Mouse (Mus musculus): Measurements from ENCODE around the gene Uqcc3. TPM values are rescaled to one million over a fixed set of nuclear protein-coding genes. Genes with fewer than 3 reads are reported as not detected.
"Not testable (repeated sequence)": the region's sequence is repeated elsewhere in the genome, so short reads cannot be mapped to it uniquely, and the experiment has no call there.

Uqcc3 gene
- total RNA-seq, 1 experiment from 2014 or later: 59.9 TPM

DNA sequence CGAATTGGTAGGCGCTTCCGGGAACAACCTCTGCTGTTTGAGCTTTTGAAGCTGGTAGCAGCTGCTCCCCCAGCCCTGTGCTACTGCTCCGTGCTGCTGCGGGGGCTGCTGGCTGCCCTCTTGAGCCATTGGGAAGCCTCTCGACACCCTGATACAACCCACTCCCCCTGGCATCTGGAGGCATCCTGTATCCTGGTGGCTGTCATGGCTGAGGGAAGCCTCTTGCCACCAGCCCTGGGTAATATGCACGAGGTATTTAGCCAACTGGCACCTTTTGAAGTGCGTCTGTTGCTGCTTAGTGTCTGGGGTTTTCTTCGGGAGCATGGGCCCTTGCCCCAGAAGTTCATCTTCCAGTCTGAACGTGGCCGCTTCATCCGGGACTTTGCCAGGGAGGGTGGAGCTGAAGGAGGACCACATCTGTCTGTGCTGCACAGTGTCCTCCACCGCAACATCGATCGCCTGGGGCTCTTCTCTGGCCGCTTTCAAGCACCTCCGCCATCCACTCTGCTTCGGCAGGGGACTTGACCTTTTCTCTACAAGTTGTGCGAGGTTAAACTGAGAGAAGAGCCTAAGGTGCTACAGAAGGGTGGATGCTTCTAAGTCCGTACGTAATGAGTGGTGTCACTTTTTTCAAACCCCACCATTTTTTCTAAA is 16.6 kb upstream of the Uqcc3 start:
- ATAC-seq (ENCODE audit: extremely low read depth, insufficient number of reproducible peaks, low FRiP score, poor library complexity, severe bottlenecking): not testable (repeated sequence)

DNA sequence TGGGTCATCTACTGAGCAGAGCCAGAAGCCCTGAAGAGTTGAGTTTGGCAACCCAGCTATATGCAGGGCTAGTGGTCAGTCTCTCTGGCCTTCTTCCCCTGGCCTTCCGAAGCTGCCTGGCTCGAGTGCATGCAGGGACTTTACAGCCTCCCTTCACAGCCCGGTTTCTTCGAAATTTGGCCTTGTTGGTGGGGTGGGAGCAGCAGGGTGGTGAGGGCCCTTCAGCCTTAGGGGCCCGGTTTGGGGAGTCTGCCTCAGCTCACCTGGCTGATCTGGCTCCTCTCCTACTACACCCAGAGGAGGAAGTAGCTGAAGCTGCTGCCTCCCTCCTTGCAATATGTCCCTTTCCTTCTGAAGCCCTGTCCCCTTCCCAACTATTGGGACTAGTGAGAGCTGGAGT is 15.5 kb upstream of the Uqcc3 start:
- ATAC-seq (ENCODE audit: extremely low read depth, insufficient number of reproducible peaks, low FRiP score, poor library complexity, severe bottlenecking): not testable (repeated sequence)

DNA sequence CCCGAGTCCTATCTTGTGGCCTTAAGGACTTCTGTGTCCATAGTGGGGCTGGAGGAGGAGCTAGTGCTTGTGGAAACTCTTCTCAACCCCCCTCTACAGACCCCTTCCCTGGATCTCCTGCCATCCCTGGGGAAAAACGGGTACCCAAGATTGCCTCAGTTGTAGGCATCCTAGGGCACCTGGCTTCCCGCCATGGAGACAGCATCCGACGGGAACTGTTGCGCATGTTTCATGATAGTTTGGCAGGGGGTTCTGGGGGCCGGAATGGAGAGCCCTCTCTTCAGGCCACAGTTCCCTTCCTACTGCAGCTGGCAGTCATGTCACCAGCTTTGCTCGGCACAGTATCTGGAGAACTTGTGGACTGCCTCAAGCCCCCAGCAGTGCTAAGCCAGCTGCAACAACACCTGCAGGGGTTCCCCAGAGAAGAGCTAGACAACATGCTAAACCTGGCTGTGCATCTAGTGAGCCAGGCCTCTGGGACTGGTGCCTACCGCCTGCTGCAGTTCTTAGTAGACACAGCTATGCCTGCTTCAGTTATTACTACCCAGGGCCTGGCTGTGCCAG is 14.8 kb upstream of the Uqcc3 start:
- no peak for ATAC-seq (ENCODE audit: extremely low read depth, insufficient number of reproducible peaks, low FRiP score, poor library complexity, severe bottlenecking)

DNA sequence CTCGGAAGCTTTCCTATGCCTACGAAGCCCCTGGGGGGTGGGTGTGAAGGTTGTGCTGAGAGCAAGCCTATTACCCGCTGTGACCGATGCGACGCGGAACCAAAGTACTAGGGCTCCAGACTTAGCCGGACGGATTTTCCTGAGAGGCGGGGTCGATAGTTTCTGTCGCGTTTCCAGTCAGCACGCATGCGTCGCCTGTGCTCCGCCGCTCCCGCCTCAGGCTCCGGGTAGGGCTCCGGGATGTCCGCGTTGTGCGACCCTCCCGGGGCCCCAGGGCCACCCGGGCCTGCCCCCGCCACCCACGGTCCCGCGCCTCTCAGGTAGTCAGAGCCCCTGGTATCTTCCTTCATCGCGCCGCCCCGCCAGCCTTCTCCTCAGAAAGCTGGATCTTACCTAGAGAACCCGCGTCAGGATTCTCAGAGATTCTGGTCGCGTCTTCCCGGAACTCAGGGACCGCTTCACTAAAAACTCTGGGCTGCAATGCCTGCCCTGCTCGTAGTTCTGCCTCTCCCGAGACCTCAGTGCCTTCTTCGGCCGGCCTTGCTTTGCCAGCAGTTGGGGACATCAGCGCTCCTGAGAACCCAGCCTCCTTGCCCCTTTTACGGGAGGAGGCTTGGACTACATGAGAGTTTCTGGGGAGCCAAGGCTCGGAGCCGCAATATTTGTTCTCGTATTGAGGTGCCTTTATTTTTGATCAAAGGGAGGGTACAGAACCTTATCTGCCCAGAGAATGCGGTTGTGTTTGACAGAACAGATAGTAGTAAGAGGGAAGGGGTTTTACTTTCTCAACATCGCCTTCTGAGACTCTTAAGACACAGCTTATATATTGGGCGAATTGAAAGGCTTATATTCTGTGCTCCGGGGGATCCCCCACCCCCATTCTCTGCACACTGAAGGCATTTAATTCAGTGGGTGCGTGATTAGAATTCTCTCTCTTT is 12.4 kb upstream of the Uqcc3 start, which contains the start of gene Ints5:
Ints5 (plus strand) TSS at position 177 of the 938 bp plus-strand sequence.
- ATAC-seq (ENCODE audit: extremely low read depth, insufficient number of reproducible peaks, low FRiP score, poor library complexity, severe bottlenecking): peak; percentile 53; the same call in 1 of the 2 replicates

DNA sequence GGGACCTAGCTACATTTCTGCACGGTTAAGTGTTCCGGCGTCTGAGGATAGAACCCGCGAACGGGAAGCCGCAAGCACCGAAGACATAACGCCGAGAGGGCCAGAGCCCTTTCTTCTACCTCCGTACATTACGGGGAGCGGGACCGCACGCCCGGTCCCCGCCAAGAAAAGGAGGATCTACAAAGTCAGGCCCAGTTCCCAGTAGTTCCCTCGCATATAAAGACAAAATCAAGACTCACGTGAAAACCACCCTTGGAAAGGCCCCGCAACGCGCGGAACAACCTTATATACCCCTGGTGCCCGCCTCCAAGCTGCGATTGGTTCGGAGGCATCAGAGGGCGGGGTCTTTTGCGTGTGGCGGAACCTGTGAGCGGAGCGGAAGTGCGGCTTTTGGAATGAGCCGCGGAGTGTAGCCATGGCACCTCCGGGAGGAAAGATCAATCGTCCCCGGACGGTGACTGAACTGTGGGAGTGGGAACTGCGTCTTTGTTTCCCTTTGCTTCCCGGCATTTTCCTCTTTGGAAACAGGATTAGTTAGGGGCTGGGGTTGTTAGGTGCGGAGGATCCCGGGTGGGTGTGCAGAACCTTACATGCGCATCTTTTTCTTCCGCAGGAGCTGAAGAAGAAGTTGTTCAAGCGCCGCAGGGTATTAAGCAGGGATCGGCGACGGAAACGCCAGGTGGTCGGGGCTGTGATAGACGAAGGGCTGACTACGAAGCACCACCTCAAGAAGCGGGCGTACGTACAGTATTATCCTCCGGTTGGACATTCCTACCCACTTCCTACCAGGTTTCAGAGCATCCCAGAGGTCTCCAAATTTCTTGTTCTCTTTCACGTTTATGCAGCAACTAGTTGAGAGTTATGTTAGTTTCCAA is 8.0 kb upstream of the Uqcc3 start, which contains the start of the genes 1810009A15Rik and Gm49416:
1810009A15Rik (plus strand) TSS at position 343 of the 875 bp plus-strand sequence.
Gm49416 (plus strand) TSS at position 416 of the 875 bp plus-strand sequence.
- ATAC-seq (ENCODE audit: extremely low read depth, insufficient number of reproducible peaks, low FRiP score, poor library complexity, severe bottlenecking): peak; percentile 97

DNA sequence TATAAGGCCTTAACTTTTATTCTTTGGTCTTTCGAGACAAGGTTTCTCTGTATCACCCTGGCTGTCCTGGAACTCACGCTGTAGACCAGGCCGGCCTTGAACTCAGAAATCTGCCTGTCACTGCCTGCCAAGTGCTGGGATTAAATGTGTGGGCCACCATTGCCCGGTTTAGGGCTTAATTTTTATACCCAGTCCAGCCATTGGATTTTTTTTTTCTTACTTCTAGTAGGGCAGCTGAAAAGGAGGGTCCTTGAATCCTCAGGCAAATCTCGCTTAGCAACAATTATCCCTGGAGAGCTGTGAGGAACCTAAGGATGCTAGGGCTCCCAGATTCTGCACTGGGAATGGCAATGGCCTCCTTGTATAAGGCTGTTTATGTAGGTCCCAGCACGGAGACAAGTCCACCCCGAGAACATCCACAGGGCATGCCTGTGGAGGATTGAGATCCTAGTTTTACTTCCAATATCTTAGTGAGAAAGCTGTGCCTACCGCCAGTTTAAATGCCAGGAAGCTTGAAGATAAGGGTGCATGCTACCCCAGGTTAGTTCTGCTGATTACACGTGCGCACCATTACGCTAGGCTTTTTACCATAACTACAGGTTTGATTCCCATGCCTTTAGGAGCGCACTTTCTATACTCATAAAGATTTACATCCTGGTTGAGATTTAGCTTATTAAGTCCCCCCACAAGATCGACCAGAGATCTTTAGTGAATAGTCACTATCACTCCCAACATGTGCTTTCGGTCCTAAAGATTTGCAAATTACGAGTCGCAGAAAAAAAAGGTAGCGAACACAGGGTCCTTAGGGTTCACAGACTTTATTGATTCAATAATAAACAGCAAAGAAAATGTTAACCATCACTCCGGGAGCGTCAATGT is 7.1 kb upstream of the Uqcc3 start:
- ATAC-seq (ENCODE audit: extremely low read depth, insufficient number of reproducible peaks, low FRiP score, poor library complexity, severe bottlenecking): no peak

DNA sequence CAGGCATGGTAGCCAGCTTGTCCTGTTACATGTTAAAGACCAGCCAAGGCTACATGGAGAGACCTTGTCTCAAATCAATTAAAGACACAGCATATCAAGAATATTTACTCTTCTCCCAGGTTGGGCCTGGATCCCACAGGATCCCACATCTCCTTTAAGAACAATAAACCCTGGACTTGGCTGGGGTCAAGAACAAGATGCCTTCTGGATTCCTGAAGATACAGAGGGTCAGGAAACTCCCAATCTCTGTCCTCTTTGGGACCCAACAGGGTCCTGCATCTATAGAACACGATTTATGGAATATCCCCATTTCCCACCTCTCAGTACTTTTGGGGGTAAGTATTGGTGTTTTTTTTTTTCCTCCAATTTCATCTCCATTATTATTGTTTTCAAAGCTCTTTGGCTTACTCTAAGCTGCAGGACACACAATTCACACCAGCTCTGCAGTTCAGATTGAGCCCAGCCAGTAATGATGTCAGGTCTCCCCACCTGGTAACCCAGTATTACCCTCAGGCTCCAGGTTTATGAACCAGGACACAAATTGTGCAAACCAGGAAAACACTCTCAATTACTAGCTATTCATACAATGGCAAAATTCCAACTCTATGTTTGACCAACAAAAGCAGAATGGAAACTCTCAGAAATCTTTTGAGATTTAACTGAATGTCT is 6.3 kb upstream of the Uqcc3 start:
- no peak for ATAC-seq (ENCODE audit: extremely low read depth, insufficient number of reproducible peaks, low FRiP score, poor library complexity, severe bottlenecking)

DNA sequence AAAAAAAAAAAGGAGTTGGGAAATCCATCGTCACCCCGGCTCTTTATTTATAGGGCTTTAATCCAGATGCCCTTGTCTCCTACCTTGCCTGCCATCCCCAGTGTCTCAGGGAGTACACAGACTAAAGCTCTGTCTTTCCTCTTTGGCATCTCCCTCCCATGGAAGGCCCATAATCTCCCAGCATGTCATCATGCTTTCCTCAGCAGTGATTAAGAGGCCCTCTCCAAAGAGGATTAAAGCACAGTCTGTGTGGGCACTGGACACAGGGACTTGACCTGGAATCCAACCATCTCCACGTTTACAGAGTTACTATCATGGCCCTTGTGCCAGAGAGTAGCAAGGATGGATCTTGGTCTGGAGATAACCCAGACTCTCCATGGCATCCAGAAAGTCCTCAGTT is 2.9 kb upstream of the Uqcc3 start, which contains the start of the genes Lbhd1 and Gm49403:
Lbhd1 (plus strand) TSS at position 117 of the 400 bp plus-strand sequence.
Gm49403 (plus strand) TSS at position 315 of the 400 bp plus-strand sequence.
- ATAC-seq (ENCODE audit: extremely low read depth, insufficient number of reproducible peaks, low FRiP score, poor library complexity, severe bottlenecking): no peak

DNA sequence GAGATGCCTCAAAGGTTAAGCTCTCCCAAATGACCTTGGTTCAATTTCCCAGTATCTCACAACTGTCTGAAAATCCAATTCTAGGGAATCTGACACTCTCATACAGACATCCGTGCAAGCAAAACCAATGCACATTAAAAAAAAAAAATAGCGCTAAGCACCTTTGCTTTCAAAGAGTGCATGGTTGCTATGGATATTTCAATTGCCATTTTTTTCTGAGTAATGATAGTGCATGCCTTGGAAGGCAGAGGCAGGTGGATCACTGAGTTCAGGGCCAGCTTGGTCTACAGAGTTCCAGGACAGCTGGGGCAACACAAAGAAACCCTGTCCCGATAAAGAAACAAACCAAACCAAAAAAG is 290 bp upstream of the Uqcc3 start:
- ATAC-seq (ENCODE audit: extremely low read depth, insufficient number of reproducible peaks, low FRiP score, poor library complexity, severe bottlenecking): no peak

DNA sequence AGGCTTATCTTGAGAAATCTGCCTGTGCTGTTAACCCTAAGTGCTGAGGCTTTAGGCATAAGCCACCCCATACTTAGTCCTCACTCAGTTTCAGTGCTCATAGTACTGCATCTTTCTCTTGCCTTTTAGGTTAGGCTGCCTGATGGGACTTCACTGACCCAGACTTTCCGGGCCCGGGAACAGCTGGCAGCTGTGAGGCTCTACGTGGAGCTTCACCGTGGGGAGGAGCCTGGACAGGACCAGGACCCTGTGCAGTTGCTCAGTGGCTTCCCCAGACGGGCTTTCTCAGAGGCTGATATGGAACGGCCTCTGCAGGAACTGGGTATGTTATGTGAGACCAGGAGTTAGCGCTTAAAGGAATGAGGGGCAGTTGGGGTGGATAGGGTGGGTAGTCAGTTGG is 5.7 kb downstream of the Uqcc3 start:
- ATAC-seq (ENCODE audit: extremely low read depth, insufficient number of reproducible peaks, low FRiP score, poor library complexity, severe bottlenecking): no peak

DNA sequence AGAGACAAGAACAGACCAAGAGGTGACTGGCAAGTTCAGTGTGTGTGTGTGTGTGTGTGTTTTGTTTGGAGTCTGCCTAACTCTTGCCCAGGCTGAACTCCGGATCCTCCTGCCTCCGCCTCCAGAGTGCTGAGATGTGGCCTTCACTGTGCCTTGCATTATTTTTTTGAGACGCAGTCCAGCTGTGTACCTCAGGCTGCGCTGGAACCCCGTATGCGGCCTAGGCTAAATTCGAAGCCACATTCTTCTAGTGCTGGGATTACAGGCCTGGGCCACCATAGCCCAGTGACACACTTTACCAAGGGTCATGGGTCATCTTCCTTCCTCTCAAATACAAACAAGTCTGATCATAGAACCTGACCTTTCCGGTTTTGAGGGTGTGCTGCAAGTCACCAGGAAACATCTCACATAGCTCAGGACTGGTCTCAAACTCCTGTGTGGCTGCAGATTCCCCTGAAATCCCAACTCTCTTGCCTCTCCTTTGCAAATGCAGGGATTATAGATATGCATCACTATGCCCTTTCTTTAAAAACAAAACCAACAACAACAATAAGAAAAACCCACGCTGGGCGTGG is 8.4 kb downstream of the Uqcc3 start:
- ATAC-seq (ENCODE audit: extremely low read depth, insufficient number of reproducible peaks, low FRiP score, poor library complexity, severe bottlenecking): no peak

DNA sequence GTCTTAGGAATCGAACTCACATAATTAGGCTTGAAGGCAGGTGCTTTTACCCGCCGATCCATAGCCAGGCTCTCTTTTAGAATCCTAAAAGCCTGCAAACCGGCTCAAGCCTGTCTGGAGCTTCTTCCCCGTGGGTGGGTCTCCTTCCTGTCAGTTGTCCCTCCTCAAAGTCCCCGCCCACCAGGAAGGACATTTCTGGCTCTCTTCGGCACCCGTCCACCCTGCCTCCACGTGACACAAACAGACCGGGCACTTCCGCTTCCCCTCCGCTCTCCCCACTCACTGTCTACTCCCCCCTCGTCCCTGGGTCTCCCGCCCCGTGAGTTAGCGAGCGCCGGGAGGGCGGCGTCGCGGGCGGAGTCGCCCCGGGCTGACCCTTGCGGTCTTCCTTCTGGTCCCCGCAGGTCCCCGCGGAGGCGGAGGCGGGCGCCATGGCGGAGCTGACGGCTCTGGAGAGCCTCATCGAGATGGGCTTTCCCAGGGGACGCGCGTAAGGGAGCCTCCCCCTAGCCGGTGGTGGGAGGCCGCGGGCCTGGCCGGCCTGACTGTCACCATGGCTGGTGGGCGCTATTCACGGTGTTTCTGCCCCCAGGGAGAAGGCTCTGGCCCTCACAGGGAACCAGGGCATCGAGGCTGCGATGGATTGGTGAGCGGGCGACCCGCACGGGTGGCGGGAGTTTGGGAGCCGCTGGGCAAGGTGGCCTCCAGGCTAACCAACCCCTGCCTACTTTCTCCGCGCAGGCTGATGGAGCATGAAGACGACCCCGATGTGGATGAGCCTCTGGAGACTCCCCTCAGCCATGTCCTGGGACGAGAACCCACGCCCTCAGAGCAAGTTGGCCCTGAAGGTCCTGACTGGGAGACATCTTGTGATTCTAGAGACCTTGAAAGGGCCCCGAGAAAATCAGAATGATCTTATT is 9.2 kb downstream of the Uqcc3 start, which contains the start of gene Ubxn1:
Ubxn1 (plus strand) TSS at position 230 of the 920 bp plus-strand sequence.
- peak; percentile 97 for ATAC-seq (ENCODE audit: extremely low read depth, insufficient number of reproducible peaks, low FRiP score, poor library complexity, severe bottlenecking)

DNA sequence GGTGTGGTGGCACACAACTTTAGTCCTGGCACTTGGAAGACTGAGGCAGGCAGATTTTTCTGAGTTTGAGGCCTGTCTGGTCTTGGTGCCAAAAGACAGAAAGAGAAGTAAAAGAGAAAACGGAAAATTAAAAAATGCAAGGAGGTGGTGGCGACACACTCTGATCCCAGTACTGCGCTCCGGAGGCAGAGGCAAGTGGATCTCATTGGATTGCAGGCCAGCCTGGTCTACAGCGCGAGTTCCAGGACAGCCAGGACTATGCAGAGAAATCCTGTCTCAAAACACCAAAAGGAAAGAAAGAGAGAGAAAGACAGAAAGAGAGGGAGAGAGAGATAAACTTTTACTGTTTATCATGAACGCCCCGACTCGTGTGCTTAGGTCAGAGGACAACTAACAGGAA is 9.9 kb downstream of the Uqcc3 start:
- ATAC-seq (ENCODE audit: extremely low read depth, insufficient number of reproducible peaks, low FRiP score, poor library complexity, severe bottlenecking): no peak

DNA sequence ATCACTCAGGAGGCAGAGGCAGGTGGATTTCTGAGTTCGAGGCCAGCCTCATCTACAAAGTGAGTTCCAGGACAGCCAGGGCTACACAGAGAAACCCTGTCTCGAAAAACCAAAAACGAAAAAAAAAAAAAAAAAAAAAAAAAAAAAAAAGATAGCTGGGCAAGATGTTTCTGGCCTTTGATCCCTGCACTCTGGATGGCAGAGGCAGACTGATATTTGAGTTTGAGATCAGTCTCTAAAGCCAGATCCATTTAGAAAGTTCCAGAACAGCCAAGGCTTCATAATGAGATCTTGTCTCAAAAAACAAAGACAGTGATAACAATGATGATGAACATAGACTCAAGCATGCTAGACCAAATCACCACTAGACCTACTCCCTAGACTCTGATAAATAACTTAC is 10.3 kb downstream of the Uqcc3 start:
- not testable (repeated sequence) for ATAC-seq (ENCODE audit: extremely low read depth, insufficient number of reproducible peaks, low FRiP score, poor library complexity, severe bottlenecking)

DNA sequence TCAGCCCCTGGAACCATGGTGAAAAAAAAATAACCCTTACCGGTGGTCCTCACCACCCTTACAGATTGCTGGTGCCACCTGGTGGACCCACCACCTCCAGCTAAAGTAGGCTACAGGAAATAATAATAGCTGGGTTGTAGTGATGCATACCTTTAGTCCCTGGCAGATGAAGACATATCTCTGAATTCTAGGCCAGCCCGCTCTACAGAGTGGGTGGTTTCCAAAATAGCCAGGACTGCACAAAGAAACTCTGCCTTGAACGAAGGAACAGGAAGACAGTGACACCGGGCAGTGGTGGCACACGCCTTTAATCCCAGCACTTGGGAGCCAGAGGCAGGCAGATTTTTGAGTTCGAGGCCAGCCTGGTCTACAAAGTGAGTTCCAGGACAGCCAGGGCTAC is 16.5 kb downstream of the Uqcc3 start:
- ATAC-seq (ENCODE audit: extremely low read depth, insufficient number of reproducible peaks, low FRiP score, poor library complexity, severe bottlenecking): no peak

DNA sequence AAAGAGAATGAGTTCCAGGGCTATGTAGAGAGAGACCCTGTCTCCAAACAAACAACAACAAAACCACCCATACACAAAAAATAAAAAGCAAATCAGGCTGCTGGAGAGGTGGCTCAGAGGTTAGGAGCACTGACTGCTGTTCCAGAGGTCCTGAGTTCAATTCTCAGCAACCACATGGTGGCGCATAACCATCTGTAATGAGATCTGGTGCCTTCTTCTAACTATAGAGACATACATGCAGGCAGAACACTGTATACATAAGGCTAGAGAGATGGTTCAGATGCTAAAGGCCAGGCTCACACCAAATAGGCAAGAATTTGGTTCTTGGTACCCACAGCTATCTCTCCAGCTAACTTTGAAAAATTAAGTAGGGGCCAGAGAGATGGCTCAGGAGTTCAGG is 21.7 kb downstream of the Uqcc3 start:
- ATAC-seq (ENCODE audit: extremely low read depth, insufficient number of reproducible peaks, low FRiP score, poor library complexity, severe bottlenecking): no peak

Data from neutrophil, adult 5-6 weeks (primary cell).